Mouse (Mus musculus): ENCODE data around the gene Myo1a. TPM values are rescaled to one million over a fixed set of nuclear protein-coding genes. Genes with fewer than 3 reads are reported as not detected.
"Not testable (repeated sequence)": the region's sequence is repeated elsewhere in the genome, so short reads cannot be mapped to it uniquely, and the experiment has no call there.

Myo1a gene
- 0.16 TPM for polyA plus RNA-seq (2012; fragmentation: generic; extraction: Trizol)
- long read RNA-seq, experiment 1: 0 reads
- long read RNA-seq, experiment 2: 0 reads

- Histone ChIP-seq H3K79me2 (ENCODE audit: control insufficient read depth, insufficient read depth) (no peaks in the 10 kb centered on the region), H3K27me3 (ENCODE audit: control insufficient read depth, insufficient read depth, insufficient read length) (no peaks in the 10 kb centered on the region), H3K36me3 (ENCODE audit: control insufficient read depth, insufficient read depth) (peaks cover under 1% of the 10 kb centered on the region), H3K4me3 (ENCODE audit: insufficient read depth, poor library complexity, severe bottlenecking) (no peak within 1 kb of the TSS), H3ac (ENCODE audit: control insufficient read depth, insufficient read length, low read depth) (no peak within 1 kb of the TSS), H3K79me3 (ENCODE audit: low read depth) (no peaks in the 10 kb centered on the region)
- TF ChIP-seq CEBPB (IDR thresholded peaks at IDR 0.05; ENCODE audit: low read depth) (no peak), MYOD1 (IDR thresholded peaks at IDR 0.05; ENCODE audit: control insufficient read depth, insufficient read length, low read depth) (no peak), USF1 (IDR thresholded peaks at IDR 0.05; ENCODE audit: low read depth) (no peak), FOSL1 (IDR thresholded peaks at IDR 0.05; ENCODE audit: insufficient read depth, low read length, poor library complexity, severe bottlenecking) (no peak), MYOG (IDR thresholded peaks at IDR 0.05; ENCODE audit: control insufficient read depth, extremely low read depth, insufficient read length) (no peak), CTCF (IDR thresholded peaks at IDR 0.05; ENCODE audit: control insufficient read depth, insufficient read depth, insufficient read length) (no peak), MAX (IDR thresholded peaks at IDR 0.05) (no peak)
These were observed at the start of gene Myo1a for GRCm38 (mm10) chr10:127704766-127705220. Myo1a (plus strand) TSS chr10:127705170.

GRCm38 (mm10) chr10:127657617-127658016 is 47.4 kb upstream of the Myo1a start:
- H3ac ChIP-seq (ENCODE audit: control insufficient read depth, insufficient read length, low read depth); H3K4me3 ChIP-seq (ENCODE audit: insufficient read depth, poor library complexity, severe bottlenecking); H3K79me3 ChIP-seq (ENCODE audit: low read depth); H3K27me3 ChIP-seq (ENCODE audit: control insufficient read depth, insufficient read depth, insufficient read length): not testable (repeated sequence)
- Histone ChIP-seq H3K79me2 (ENCODE audit: control insufficient read depth, insufficient read depth) (peaks cover 18% of the 10 kb centered on the region), H3K36me3 (ENCODE audit: control insufficient read depth, insufficient read depth) (peaks cover 23% of the 10 kb centered on the region)

GRCm38 (mm10) chr10:127658076-127658475 is 46.9 kb upstream of the Myo1a start:
- no peak for TF ChIP-seq FOSL1 (IDR thresholded peaks at IDR 0.05; ENCODE audit: insufficient read depth, low read length, poor library complexity, severe bottlenecking)
- no peak for TF ChIP-seq MYOD1 (IDR thresholded peaks at IDR 0.05; ENCODE audit: control insufficient read depth, insufficient read length, low read depth)
- peak; percentile 27 for TF ChIP-seq USF1 (IDR thresholded peaks at IDR 0.05; ENCODE audit: low read depth)
- no peak for TF ChIP-seq CTCF (IDR thresholded peaks at IDR 0.05; ENCODE audit: control insufficient read depth, insufficient read depth, insufficient read length)
- Histone ChIP-seq H3K79me3 (ENCODE audit: low read depth) (peaks cover 8% of the 10 kb centered on the region), H3K36me3 (ENCODE audit: control insufficient read depth, insufficient read depth) (peaks cover 27% of the 10 kb centered on the region), H3K27me3 (ENCODE audit: control insufficient read depth, insufficient read depth, insufficient read length) (no peaks in the 10 kb centered on the region), H3K79me2 (ENCODE audit: control insufficient read depth, insufficient read depth) (peaks cover 22% of the 10 kb centered on the region), H3K4me3 (ENCODE audit: insufficient read depth, poor library complexity, severe bottlenecking) (no peak overlapping the region), H3ac (ENCODE audit: control insufficient read depth, insufficient read length, low read depth) (no peak overlapping the region)

- H3K79me3 ChIP-seq (ENCODE audit: low read depth): peaks cover 22% of the 10 kb centered on the region
- peaks cover 42% of the 10 kb centered on the region for H3K36me3 ChIP-seq (ENCODE audit: control insufficient read depth, insufficient read depth)
- H3ac ChIP-seq (ENCODE audit: control insufficient read depth, insufficient read length, low read depth): no peak overlapping the region
- no peaks in the 10 kb centered on the region for H3K27me3 ChIP-seq (ENCODE audit: control insufficient read depth, insufficient read depth, insufficient read length)
- H3K79me2 ChIP-seq (ENCODE audit: control insufficient read depth, insufficient read depth): peaks cover 37% of the 10 kb centered on the region
- TF ChIP-seq CEBPB (IDR thresholded peaks at IDR 0.05; ENCODE audit: low read depth): no peak
- no peak for TF ChIP-seq MAX (IDR thresholded peaks at IDR 0.05)
- no peak for TF ChIP-seq USF1 (IDR thresholded peaks at IDR 0.05; ENCODE audit: low read depth)
- no peak for TF ChIP-seq CTCF (IDR thresholded peaks at IDR 0.05; ENCODE audit: control insufficient read depth, insufficient read depth, insufficient read length)
- no peak for TF ChIP-seq FOSL1 (IDR thresholded peaks at IDR 0.05; ENCODE audit: insufficient read depth, low read length, poor library complexity, severe bottlenecking)
- no peak for TF ChIP-seq MYOG (IDR thresholded peaks at IDR 0.05; ENCODE audit: control insufficient read depth, extremely low read depth, insufficient read length)
- TF ChIP-seq MYOD1 (IDR thresholded peaks at IDR 0.05; ENCODE audit: control insufficient read depth, insufficient read length, low read depth): no peak
- H3K4me3 ChIP-seq (ENCODE audit: insufficient read depth, poor library complexity, severe bottlenecking): no peak overlapping the region
These were observed 45.4 kb upstream of the Myo1a start for GRCm38 (mm10) chr10:127659551-127659950.

GRCm38 (mm10) chr10:127661291-127661914 is 43.6 kb upstream of the Myo1a start:
- TF ChIP-seq MYOD1 (IDR thresholded peaks at IDR 0.05; ENCODE audit: control insufficient read depth, insufficient read length, low read depth) (no peak), USF1 (IDR thresholded peaks at IDR 0.05; ENCODE audit: low read depth) (no peak), FOSL1 (IDR thresholded peaks at IDR 0.05; ENCODE audit: insufficient read depth, low read length, poor library complexity, severe bottlenecking) (no peak), MAX (IDR thresholded peaks at IDR 0.05) (no peak), MYOG (IDR thresholded peaks at IDR 0.05; ENCODE audit: control insufficient read depth, extremely low read depth, insufficient read length) (no peak), CTCF (IDR thresholded peaks at IDR 0.05; ENCODE audit: control insufficient read depth, insufficient read depth, insufficient read length) (no peak), CEBPB (IDR thresholded peaks at IDR 0.05; ENCODE audit: low read depth) (no peak)
- Histone ChIP-seq H3K36me3 (ENCODE audit: control insufficient read depth, insufficient read depth) (peaks cover 52% of the 10 kb centered on the region), H3K79me2 (ENCODE audit: control insufficient read depth, insufficient read depth) (peaks cover 55% of the 10 kb centered on the region), H3K79me3 (ENCODE audit: low read depth) (peaks cover 40% of the 10 kb centered on the region), H3K4me3 (ENCODE audit: insufficient read depth, poor library complexity, severe bottlenecking) (no peak overlapping the region), H3ac (ENCODE audit: control insufficient read depth, insufficient read length, low read depth) (no peak overlapping the region), H3K27me3 (ENCODE audit: control insufficient read depth, insufficient read depth, insufficient read length) (no peaks in the 10 kb centered on the region)

All from C2C12 (cell line).